In the genomic region with DNA sequence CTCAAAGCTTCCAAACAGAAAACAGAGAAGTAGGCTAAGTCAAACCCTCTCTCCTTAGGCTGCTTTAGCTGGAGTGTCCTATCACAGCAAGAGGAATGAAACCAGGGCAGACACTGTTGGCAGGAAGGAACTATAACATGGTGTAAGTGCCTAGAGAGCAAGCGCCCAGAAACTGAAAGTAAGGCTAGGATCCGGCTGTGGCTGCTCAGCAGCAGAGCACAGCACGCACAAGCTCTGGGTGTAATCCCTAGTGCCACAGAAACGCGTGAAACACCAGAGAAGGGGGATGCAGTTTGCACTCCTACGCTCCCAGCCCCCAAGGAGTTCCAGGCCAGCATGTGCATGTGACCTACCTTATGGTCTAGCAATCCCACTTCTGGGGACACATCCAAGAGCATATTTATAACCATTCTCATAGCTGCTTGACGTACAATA, we compare ENCODE assay signal across 8 mouse cellular contexts. TPM values are rescaled to one million over a fixed set of nuclear protein-coding genes. Genes with fewer than 3 reads are reported as not detected.
DNase-seq lines count a peak whose midpoint lies in the region; ATAC-seq lines count a peak whose summit lies in the region.

No protein-coding gene starts in this region.

- H3K36me3 ChIP-seq in forebrain, embryonic 16.5 days (ENCODE audit: control insufficient read depth, insufficient read depth): no peaks in the 10 kb centered on the region
- H3K36me3 ChIP-seq in forebrain, embryonic 12.5 days (replicated peaks): no peaks in the 10 kb centered on the region
- H3K36me3 ChIP-seq in heart, embryonic 15.5 days: no peaks in the 10 kb centered on the region
- H3K36me3 ChIP-seq in liver, embryonic 13.5 days: no peaks in the 10 kb centered on the region

- H3K4me1 ChIP-seq in forebrain, embryonic 16.5 days (replicated peaks; ENCODE audit: control insufficient read depth, insufficient read depth, low read length): peaks cover 13% of the 10 kb centered on the region
- peaks cover 18% of the 10 kb centered on the region for H3K4me1 ChIP-seq in forebrain, embryonic 12.5 days
- peaks cover 32% of the 10 kb centered on the region for H3K4me1 ChIP-seq in heart, embryonic 15.5 days (replicated peaks)
- peaks cover 73% of the 10 kb centered on the region for H3K4me1 ChIP-seq in liver, embryonic 13.5 days (replicated peaks)

- peak overlapping the region; percentile 39; the same call in 1 of the 2 replicates for H3K27ac ChIP-seq in forebrain, embryonic 16.5 days (ENCODE audit: low read length)
- H3K27ac ChIP-seq in forebrain, embryonic 12.5 days: no peak overlapping the region
- H3K27ac ChIP-seq in heart, embryonic 15.5 days: peak overlapping the region; percentile 80
- 0 out of 2 replicates have a peak overlapping the region, but pooled peaks have one; percentile 9 for H3K27ac ChIP-seq in liver, embryonic 13.5 days

- no peaks in the 10 kb centered on the region for H3K27me3 ChIP-seq in forebrain, embryonic 16.5 days (replicated peaks; ENCODE audit: control insufficient read depth, insufficient read depth, low read length)
- no peaks in the 10 kb centered on the region for H3K27me3 ChIP-seq in forebrain, embryonic 12.5 days
- no peaks in the 10 kb centered on the region for H3K27me3 ChIP-seq in heart, embryonic 15.5 days
- no peaks in the 10 kb centered on the region for H3K27me3 ChIP-seq in liver, embryonic 13.5 days

- no peak overlapping the region for H3K4me3 ChIP-seq in forebrain, embryonic 16.5 days (replicated peaks; ENCODE audit: low read length)
- H3K4me3 ChIP-seq in forebrain, embryonic 12.5 days (replicated peaks): no peak overlapping the region
- peak overlapping the region; percentile 24 for H3K4me3 ChIP-seq in heart, embryonic 15.5 days
- peak overlapping the region; percentile 6; the same call in 1 of the 2 replicates for H3K4me3 ChIP-seq in liver, embryonic 13.5 days (replicated peaks)

- peak; percentile 14; the same call in 1 of the 2 replicates for ATAC-seq in forebrain, embryonic 16.5 days
- ATAC-seq in forebrain, embryonic 12.5 days (ENCODE audit: low FRiP score): no peak
- peak; percentile 51 for ATAC-seq in heart, embryonic 15.5 days (replicated peaks; ENCODE audit: insufficient number of reproducible peaks, insufficient read depth, low FRiP score, low read depth)
- ATAC-seq in liver, embryonic 13.5 days (ENCODE audit: low read depth): peak; percentile 32; the same call in 1 of the 2 replicates

- WGBS in forebrain, embryonic 16.5 days: 73% methylated on average over 7 of the region's 7 CpGs
- WGBS in forebrain, embryonic 12.5 days: 89% methylated on average over 7 of the region's 7 CpGs
- WGBS in heart, embryonic 15.5 days: 44% methylated on average over 7 of the region's 7 CpGs
- WGBS in liver, embryonic 13.5 days (ENCODE audit: insufficient replicate concordance): 42% methylated on average over 7 of the region's 7 CpGs

- peak overlapping the region; percentile 5; the same call in 1 of the 2 replicates for H3K9ac ChIP-seq in forebrain, embryonic 16.5 days (replicated peaks; ENCODE audit: low read depth, low read length)
- no peak overlapping the region for H3K9ac ChIP-seq in forebrain, embryonic 12.5 days
- no peak overlapping the region for H3K9ac ChIP-seq in heart, embryonic 15.5 days
- peak overlapping the region; percentile 47; the same call in 1 of the 2 replicates for H3K9ac ChIP-seq in liver, embryonic 13.5 days

- DNase-seq in right cerebral cortex, adult 18-20 months: peak; percentile 32
- DNase-seq in right cerebral cortex, postnatal 14 days: no peak
- no peak for DNase-seq in liver, embryonic 13.5 days
- DNase-seq in right cerebral cortex, postnatal 25 days: peak; percentile 35
- no peak for DNase-seq in gastrocnemius, postnatal 4 days (ENCODE audit: low spot score in 2 of 2)

- H3K9me3 ChIP-seq in forebrain, embryonic 16.5 days (ENCODE audit: control insufficient read depth, low read length): no peaks in the 10 kb centered on the region
- H3K9me3 ChIP-seq in forebrain, embryonic 12.5 days: no peaks in the 10 kb centered on the region
- no peaks in the 10 kb centered on the region for H3K9me3 ChIP-seq in heart, embryonic 15.5 days (replicated peaks)
- no peaks in the 10 kb centered on the region for H3K9me3 ChIP-seq in liver, embryonic 13.5 days (replicated peaks)

- H3K4me2 ChIP-seq in forebrain, embryonic 16.5 days (ENCODE audit: low read length): no peak overlapping the region
- H3K4me2 ChIP-seq in forebrain, embryonic 12.5 days: no peak overlapping the region
- H3K4me2 ChIP-seq in heart, embryonic 15.5 days: peak overlapping the region; percentile 55
- peak overlapping the region; percentile 46 for H3K4me2 ChIP-seq in liver, embryonic 13.5 days

RNA-seq across cellular contexts. Expression of a gene that starts 41.2 kb away (rescaled TPM):
- 18.2 and 20.1 TPM in 2 replicates for polyA plus RNA-seq in forebrain, embryonic 16.5 days (2015; fragmentation: Nextera tagmentation; extraction: Ambion mirVana)
- 12.3 and 12.6 TPM in 2 replicates for polyA plus RNA-seq in forebrain, embryonic 12.5 days (2016; fragmentation: Nextera tagmentation; extraction: Ambion mirVana)
- 16.9 and 21.7 TPM in 2 replicates for polyA plus RNA-seq in heart, embryonic 15.5 days (2015; fragmentation: Nextera tagmentation; extraction: Ambion mirVana)
- 4.1 and 5.5 TPM in 2 replicates for polyA plus RNA-seq in liver, embryonic 13.5 days (2015; fragmentation: Nextera tagmentation; extraction: Ambion mirVana)
- total RNA-seq in gastrocnemius, postnatal 4 days (2021): 10 to 100 TPM; 28.7 to 32.1 TPM

Comparison
In these comparisons a context has a peak if more than half of its experiments do, and no peak if none do; other contexts are left out.
1. H3K9ac ChIP-seq: peak in forebrain, embryonic 16.5 days (single experiment) and liver, embryonic 13.5 days (single experiment); none in forebrain, embryonic 12.5 days (single experiment) and heart, embryonic 15.5 days (single experiment).
2. DNase-seq: peak in right cerebral cortex, adult 18-20 months (single experiment) and right cerebral cortex, postnatal 25 days (single experiment); none in right cerebral cortex, postnatal 14 days (single experiment), liver, embryonic 13.5 days (single experiment) and gastrocnemius, postnatal 4 days (0 of 2).
3. H3K4me2 ChIP-seq: peak in heart, embryonic 15.5 days (single experiment) and liver, embryonic 13.5 days (single experiment); none in forebrain, embryonic 16.5 days (single experiment) and forebrain, embryonic 12.5 days (single experiment).
4. H3K4me3 ChIP-seq: peak in heart, embryonic 15.5 days (single experiment) and liver, embryonic 13.5 days (single experiment); none in forebrain, embryonic 16.5 days (single experiment) and forebrain, embryonic 12.5 days (single experiment).